Mouse (Mus musculus): ENCODE measurements around the gene Kcnk4.

DNA sequence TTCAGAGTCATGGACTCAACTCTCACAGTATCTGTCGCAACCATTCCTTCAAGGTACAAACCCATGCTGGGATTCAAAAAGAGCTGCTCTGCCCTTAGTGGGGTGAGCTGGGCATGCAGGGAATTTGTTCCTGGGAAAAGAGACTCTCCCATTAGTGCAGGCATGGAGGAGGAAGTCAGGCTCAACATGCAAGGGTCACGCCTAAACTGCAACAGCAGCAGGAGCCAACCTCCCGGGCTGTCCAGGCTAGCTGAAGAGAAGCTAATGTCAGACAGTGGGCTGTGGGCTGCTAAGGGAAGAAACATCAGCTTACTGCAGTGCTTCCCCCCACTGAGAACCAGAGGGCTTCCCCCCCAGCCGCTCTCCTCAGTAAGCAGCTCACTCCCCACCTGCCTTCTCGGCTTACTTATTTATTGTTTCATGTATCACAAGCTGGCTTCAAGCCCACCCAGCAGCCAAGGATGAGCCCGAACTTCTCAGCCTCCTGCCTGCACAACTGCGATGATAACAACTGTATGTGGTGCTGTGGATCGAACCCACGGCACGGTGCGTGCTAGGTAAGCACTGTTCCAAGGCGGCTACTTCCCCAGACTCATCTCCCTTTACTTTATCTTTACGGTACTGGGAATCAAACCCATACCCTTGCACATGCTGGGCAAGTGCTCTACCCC, 38.1 kb upstream of the Kcnk4 start:
- no peak for TF ChIP-seq CTCF (IDR thresholded peaks at IDR 0.05; ENCODE audit: extremely low read depth, insufficient read depth, low read length)
- no peak for TF ChIP-seq POLR2A (IDR thresholded peaks at IDR 0.05; ENCODE audit: extremely low read depth, insufficient read depth, low read length)

All from cortical plate, adult 2 months (tissue).